Mouse (Mus musculus): Measurements from ENCODE around the gene Madcam1. TPM values are rescaled to one million over a fixed set of nuclear protein-coding genes. Genes with fewer than 3 reads are reported as not detected.

Gene Madcam1
- polyA plus RNA-seq, 2 experiments = 0.10 to 0.20 TPM

DNA sequence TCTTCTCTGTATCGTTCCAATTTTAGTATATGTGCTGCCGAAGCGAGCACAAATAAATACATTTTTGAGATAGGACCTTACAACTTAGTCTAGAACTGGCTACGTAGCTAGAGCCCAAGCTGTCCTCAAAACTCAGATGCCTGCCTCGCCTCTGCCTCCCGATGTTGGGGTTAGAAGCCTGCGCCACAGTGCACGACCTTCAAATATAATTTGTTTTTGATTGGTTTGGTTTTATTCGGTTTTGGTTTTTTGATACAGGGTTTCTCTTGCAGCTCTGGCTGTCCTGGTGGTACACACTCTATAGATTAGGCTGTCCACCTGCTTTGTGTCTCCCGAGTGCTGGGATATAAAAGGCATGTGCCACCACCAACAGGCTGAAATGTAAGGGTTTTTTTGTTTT, 39.2 kb downstream of the Madcam1 start:
- WGBS (ENCODE audit: insufficient replicate concordance) = 69% methylated on average over 10 of the region's 10 CpGs
- ATAC-seq (ENCODE audit: insufficient read depth) = no peak
- H3K27ac ChIP-seq = peak overlapping the region; percentile 62
- no peak for DNase-seq (ENCODE audit: low read depth in 3 of 3, low spot score in 3 of 3)
- H3K36me3 ChIP-seq (replicated peaks; ENCODE audit: control insufficient read depth, insufficient read depth, low read depth) = peaks cover 24% of the 10 kb centered on the region
- H3K9me3 ChIP-seq (ENCODE audit: control insufficient read depth, low read length) = no peaks in the 10 kb centered on the region
- no peaks in the 10 kb centered on the region for H3K27me3 ChIP-seq (ENCODE audit: control insufficient read depth, insufficient read depth, low read length)
- peak overlapping the region; percentile 70 for H3K4me2 ChIP-seq (ENCODE audit: low read depth)
- no peak; the same call in 1 of the 2 replicates for TF ChIP-seq CTCF (IDR thresholded peaks at IDR 0.05; ENCODE audit: low read depth)
- no peak for TF ChIP-seq EP300 (IDR thresholded peaks at IDR 0.05; ENCODE audit: low read depth)
- peak overlapping the region; percentile 68 for H3K9ac ChIP-seq (replicated peaks)
- peaks cover 24 to 41% of the 10 kb centered on the region in 2 experiments for H3K4me1 ChIP-seq (replicated peaks; ENCODE audit: control insufficient read depth in 2 of 2, insufficient read depth in 2 of 2, low read length in 1 of 2)
- peak overlapping the region; percentile 41 to 86; a peak in 3 of 4 replicates for H3K4me3 ChIP-seq (ENCODE audit: insufficient read depth in 1 of 2, low read depth in 2 of 2, low read length in 2 of 2)

DNA sequence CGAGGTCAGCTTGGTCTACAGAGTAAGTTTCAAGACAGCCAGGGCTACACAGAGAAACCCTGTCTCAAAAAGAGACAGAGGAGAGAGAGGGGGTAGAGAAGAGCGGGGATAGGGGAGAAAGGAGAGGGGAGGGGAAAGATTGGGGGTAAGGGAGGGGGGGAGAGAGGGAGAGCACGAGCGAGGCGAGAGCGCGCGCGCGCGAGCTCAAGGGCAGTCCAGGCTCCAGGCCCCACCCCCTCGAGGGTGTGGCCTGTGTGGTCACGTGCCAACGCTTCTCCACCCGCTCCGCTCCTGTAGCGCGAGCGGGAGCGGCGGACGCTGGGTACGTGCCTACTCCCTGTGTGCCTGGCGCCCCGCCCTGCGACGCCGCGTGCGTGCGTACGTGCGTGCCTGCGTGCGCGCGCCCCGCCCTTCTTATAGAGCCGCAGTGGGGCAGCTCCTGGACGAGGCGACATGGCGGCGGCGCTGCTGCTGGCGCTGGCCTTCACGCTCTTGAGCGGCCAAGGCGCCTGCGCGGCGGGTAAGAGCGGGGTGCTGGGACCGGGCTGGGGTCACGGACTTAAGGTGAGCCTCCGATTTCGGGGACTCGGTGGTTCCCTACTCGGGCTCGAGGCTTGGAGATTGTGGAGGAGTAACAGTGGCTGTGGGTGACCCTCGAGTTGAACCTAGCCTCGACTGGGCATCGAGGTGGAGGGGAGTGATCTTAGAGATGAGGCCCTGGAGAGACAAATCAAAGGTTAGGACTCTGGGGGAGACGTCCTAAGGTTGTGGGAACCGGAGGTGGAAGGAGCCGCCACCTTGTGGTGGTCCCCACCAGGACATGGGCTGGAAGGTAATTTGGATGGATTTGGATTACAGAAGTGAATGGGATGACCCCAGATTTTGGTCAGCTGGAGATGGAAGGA, 40.0 kb downstream of the Madcam1 start, which contains the start of gene Bsg:
Bsg (plus strand) TSS at position 427 of the 905 bp plus-strand sequence.
- Histone ChIP-seq H3K27me3 (ENCODE audit: control insufficient read depth, insufficient read depth, low read length) (no peaks in the 10 kb centered on the region), H3K36me3 (replicated peaks; ENCODE audit: control insufficient read depth, insufficient read depth, low read depth) (peaks cover 32% of the 10 kb centered on the region), H3K4me1 (replicated peaks; ENCODE audit: control insufficient read depth in 2 of 2, insufficient read depth in 2 of 2, low read length in 1 of 2) (peaks cover 24 to 46% of the 10 kb centered on the region in 2 experiments), H3K9me3 (ENCODE audit: control insufficient read depth, low read length) (no peaks in the 10 kb centered on the region), H3K27ac (peak within 1 kb of the TSS; percentile 98), H3K4me3 (ENCODE audit: insufficient read depth in 1 of 2, low read depth in 2 of 2, low read length in 2 of 2) (peak within 1 kb of the TSS; percentile 86 to 100), H3K4me2 (ENCODE audit: low read depth) (peak within 1 kb of the TSS; percentile 100), H3K9ac (replicated peaks) (peak within 1 kb of the TSS; percentile 97)
- peak; percentile 99 for DNase-seq (ENCODE audit: low read depth in 3 of 3, low spot score in 3 of 3)
- under 1% methylated on average over 65 of the region's 65 CpGs for WGBS (ENCODE audit: insufficient replicate concordance)
- TF ChIP-seq EP300 (IDR thresholded peaks at IDR 0.05; ENCODE audit: low read depth) (peak; percentile 65), CTCF (IDR thresholded peaks at IDR 0.05; ENCODE audit: low read depth) (peak; percentile 68)
- ATAC-seq (ENCODE audit: insufficient read depth) = peak; percentile 89

DNA sequence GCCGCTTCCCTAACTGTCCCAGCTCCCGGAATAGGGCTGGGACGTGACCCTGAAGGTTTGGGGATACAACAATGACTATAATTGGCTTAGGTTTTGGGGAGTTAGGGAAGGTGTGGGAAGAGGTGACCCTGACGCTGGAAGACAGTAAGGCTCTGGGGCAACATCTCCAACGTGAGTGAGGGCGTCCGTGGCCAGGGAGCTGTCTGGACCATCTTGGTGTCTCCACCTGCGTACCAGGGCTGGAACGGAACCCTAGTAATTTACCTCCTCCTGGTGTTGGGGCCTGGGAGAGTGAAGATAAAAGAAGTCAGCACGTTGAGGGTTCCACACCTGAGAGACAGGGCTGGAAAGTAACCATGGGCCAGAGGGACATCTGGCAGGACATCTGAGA, 40.6 kb downstream of the Madcam1 start:
- Histone ChIP-seq H3K27ac (peak overlapping the region; percentile 98), H3K4me3 (ENCODE audit: insufficient read depth in 1 of 2, low read depth in 2 of 2, low read length in 2 of 2) (peak overlapping the region; percentile 86 to 100), H3K27me3 (ENCODE audit: control insufficient read depth, insufficient read depth, low read length) (no peaks in the 10 kb centered on the region), H3K36me3 (replicated peaks; ENCODE audit: control insufficient read depth, insufficient read depth, low read depth) (peaks cover 38% of the 10 kb centered on the region), H3K4me1 (replicated peaks; ENCODE audit: control insufficient read depth in 2 of 2, insufficient read depth in 2 of 2, low read length in 1 of 2) (peaks cover 24 to 49% of the 10 kb centered on the region in 2 experiments), H3K9me3 (ENCODE audit: control insufficient read depth, low read length) (no peaks in the 10 kb centered on the region), H3K4me2 (ENCODE audit: low read depth) (peak overlapping the region; percentile 100), H3K9ac (replicated peaks) (peak overlapping the region; percentile 97)
- ATAC-seq (ENCODE audit: insufficient read depth) (no peak), DNase-seq (ENCODE audit: low read depth in 3 of 3, low spot score in 3 of 3) (no peak)
- no peak for TF ChIP-seq EP300 (IDR thresholded peaks at IDR 0.05; ENCODE audit: low read depth)
- TF ChIP-seq CTCF (IDR thresholded peaks at IDR 0.05; ENCODE audit: low read depth) = no peak
- WGBS (ENCODE audit: insufficient replicate concordance) = under 1% methylated on average over 10 of the region's 10 CpGs

DNA sequence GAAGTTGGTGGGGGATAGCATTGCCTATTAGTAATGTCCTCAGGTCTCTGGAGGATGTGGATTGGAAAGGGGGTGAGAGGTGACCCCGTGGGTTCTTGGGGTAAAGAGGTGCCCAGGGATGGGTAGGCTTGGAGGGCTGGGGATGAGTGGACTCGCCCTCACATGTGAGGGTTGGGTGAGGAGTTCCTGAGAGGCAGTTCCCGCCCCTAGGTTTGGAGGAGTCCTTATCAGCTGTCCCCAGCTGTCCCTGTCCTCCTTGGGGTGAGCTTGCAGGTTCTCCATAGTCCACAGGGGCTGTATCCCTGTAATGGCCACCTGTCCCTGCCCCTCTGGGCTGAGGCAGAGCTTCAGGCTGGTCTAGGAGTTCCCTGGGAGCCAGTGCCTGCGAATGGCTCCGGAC, 41.6 kb downstream of the Madcam1 start:
- WGBS (ENCODE audit: insufficient replicate concordance) = 27% methylated on average over 5 of the region's 5 CpGs
- Histone ChIP-seq H3K4me2 (ENCODE audit: low read depth) (peak overlapping the region; percentile 100), H3K4me3 (ENCODE audit: insufficient read depth in 1 of 2, low read depth in 2 of 2, low read length in 2 of 2) (peak overlapping the region; percentile 86 to 100), H3K27ac (peak overlapping the region; percentile 98), H3K9me3 (ENCODE audit: control insufficient read depth, low read length) (no peaks in the 10 kb centered on the region), H3K4me1 (replicated peaks; ENCODE audit: control insufficient read depth in 2 of 2, insufficient read depth in 2 of 2, low read length in 1 of 2) (peaks cover 24 to 45% of the 10 kb centered on the region in 2 experiments), H3K27me3 (ENCODE audit: control insufficient read depth, insufficient read depth, low read length) (no peaks in the 10 kb centered on the region), H3K9ac (replicated peaks) (peak overlapping the region; percentile 97), H3K36me3 (replicated peaks; ENCODE audit: control insufficient read depth, insufficient read depth, low read depth) (peaks cover 48% of the 10 kb centered on the region)
- DNase-seq (ENCODE audit: low read depth in 3 of 3, low spot score in 3 of 3) = peak; percentile 90 to 94 (median 91)
- peak; percentile 53 for TF ChIP-seq CTCF (IDR thresholded peaks at IDR 0.05; ENCODE audit: low read depth)
- peak; percentile 94 for TF ChIP-seq EP300 (IDR thresholded peaks at IDR 0.05; ENCODE audit: low read depth)
- peak; percentile 81 for ATAC-seq (ENCODE audit: insufficient read depth)
